Mouse (Mus musculus): ENCODE results near the gene Fam120b. TPM values are rescaled to one million over a fixed set of nuclear protein-coding genes. Genes with fewer than 3 reads are reported as not detected.

Gene Fam120b
- polyA plus RNA-seq, 1 experiment, result 13.0 TPM

- H3K36me3 ChIP-seq (ENCODE audit: control insufficient read depth, insufficient read depth, low read length), result no peaks in the 10 kb centered on the region
- 98% methylated on average over 5 of the region's 5 CpGs for WGBS
- H3K4me3 ChIP-seq (ENCODE audit: control insufficient read depth, insufficient read depth, low read length), result no peak overlapping the region
- peaks cover 14% of the 10 kb centered on the region; the same call in 1 of the 2 replicates for H3K27me3 ChIP-seq (ENCODE audit: control insufficient read depth, insufficient read depth, low read length)
- H3K27ac ChIP-seq (ENCODE audit: control insufficient read depth, insufficient read depth, low read length), result no peak overlapping the region
- DNase-seq, result no peak
- H3K4me1 ChIP-seq (replicated peaks; ENCODE audit: control insufficient read depth, insufficient read depth, low read length), result no peaks in the 10 kb centered on the region
- TF ChIP-seq CTCF (IDR thresholded peaks at IDR 0.05; ENCODE audit: borderline replicate concordance, control insufficient read depth, extremely low read depth, insufficient read depth, low read length, poor library complexity) (no peak), POLR2A (IDR thresholded peaks at IDR 0.05; ENCODE audit: control insufficient read depth, extremely low read depth, insufficient read depth, low read length, poor library complexity) (no peak)
Measured at GRCm38 (mm10) chr17:15383360-15383759, 12.6 kb upstream of the Fam120b start.

- no peak for DNase-seq
- no peaks in the 10 kb centered on the region for H3K27me3 ChIP-seq (ENCODE audit: control insufficient read depth, insufficient read depth, low read length)
- H3K4me1 ChIP-seq (replicated peaks; ENCODE audit: control insufficient read depth, insufficient read depth, low read length), result no peaks in the 10 kb centered on the region
- H3K4me3 ChIP-seq (ENCODE audit: control insufficient read depth, insufficient read depth, low read length), result no peak overlapping the region
- no peak overlapping the region for H3K27ac ChIP-seq (ENCODE audit: control insufficient read depth, insufficient read depth, low read length)
- TF ChIP-seq POLR2A (IDR thresholded peaks at IDR 0.05; ENCODE audit: control insufficient read depth, extremely low read depth, insufficient read depth, low read length, poor library complexity) (no peak), CTCF (IDR thresholded peaks at IDR 0.05; ENCODE audit: borderline replicate concordance, control insufficient read depth, extremely low read depth, insufficient read depth, low read length, poor library complexity) (no peak)
- WGBS, result 89% methylated on average over 4 of the region's 4 CpGs
- no peaks in the 10 kb centered on the region for H3K36me3 ChIP-seq (ENCODE audit: control insufficient read depth, insufficient read depth, low read length)
Measured at GRCm38 (mm10) chr17:15388892-15389291, 7.1 kb upstream of the Fam120b start.

GRCm38 (mm10) chr17:15389356-15389755 is 6.6 kb upstream of the Fam120b start:
- H3K27me3 ChIP-seq (ENCODE audit: control insufficient read depth, insufficient read depth, low read length), result no peaks in the 10 kb centered on the region
- DNase-seq, result no peak
- TF ChIP-seq CTCF (IDR thresholded peaks at IDR 0.05; ENCODE audit: borderline replicate concordance, control insufficient read depth, extremely low read depth, insufficient read depth, low read length, poor library complexity) (no peak), POLR2A (IDR thresholded peaks at IDR 0.05; ENCODE audit: control insufficient read depth, extremely low read depth, insufficient read depth, low read length, poor library complexity) (no peak)
- no peaks in the 10 kb centered on the region for H3K4me1 ChIP-seq (replicated peaks; ENCODE audit: control insufficient read depth, insufficient read depth, low read length)
- WGBS, result 86% methylated on average over 8 of the region's 8 CpGs
- H3K4me3 ChIP-seq (ENCODE audit: control insufficient read depth, insufficient read depth, low read length), result no peak overlapping the region
- no peaks in the 10 kb centered on the region for H3K36me3 ChIP-seq (ENCODE audit: control insufficient read depth, insufficient read depth, low read length)
- H3K27ac ChIP-seq (ENCODE audit: control insufficient read depth, insufficient read depth, low read length), result no peak overlapping the region

GRCm38 (mm10) chr17:15401716-15402115 is 5.7 kb downstream of the Fam120b start:
- H3K36me3 ChIP-seq (ENCODE audit: control insufficient read depth, insufficient read depth, low read length), result peaks cover 19% of the 10 kb centered on the region
- 98% methylated on average over 17 of the region's 17 CpGs for WGBS
- no peaks in the 10 kb centered on the region for H3K4me1 ChIP-seq (replicated peaks; ENCODE audit: control insufficient read depth, insufficient read depth, low read length)
- DNase-seq, result no peak
- no peak overlapping the region for H3K27ac ChIP-seq (ENCODE audit: control insufficient read depth, insufficient read depth, low read length)
- no peak overlapping the region for H3K4me3 ChIP-seq (ENCODE audit: control insufficient read depth, insufficient read depth, low read length)
- TF ChIP-seq CTCF (IDR thresholded peaks at IDR 0.05; ENCODE audit: borderline replicate concordance, control insufficient read depth, extremely low read depth, insufficient read depth, low read length, poor library complexity) (no peak), POLR2A (IDR thresholded peaks at IDR 0.05; ENCODE audit: control insufficient read depth, extremely low read depth, insufficient read depth, low read length, poor library complexity) (no peak)
- H3K27me3 ChIP-seq (ENCODE audit: control insufficient read depth, insufficient read depth, low read length), result no peaks in the 10 kb centered on the region

- Histone ChIP-seq H3K4me1 (replicated peaks; ENCODE audit: control insufficient read depth, insufficient read depth, low read length) (no peaks in the 10 kb centered on the region), H3K36me3 (ENCODE audit: control insufficient read depth, insufficient read depth, low read length) (peaks cover 40% of the 10 kb centered on the region), H3K27ac (ENCODE audit: control insufficient read depth, insufficient read depth, low read length) (no peak overlapping the region), H3K27me3 (ENCODE audit: control insufficient read depth, insufficient read depth, low read length) (no peaks in the 10 kb centered on the region), H3K4me3 (ENCODE audit: control insufficient read depth, insufficient read depth, low read length) (no peak overlapping the region)
- DNase-seq, result no peak
- WGBS, result 95% methylated on average over 2 of the region's 2 CpGs
- TF ChIP-seq CTCF (IDR thresholded peaks at IDR 0.05; ENCODE audit: borderline replicate concordance, control insufficient read depth, extremely low read depth, insufficient read depth, low read length, poor library complexity) (no peak), POLR2A (IDR thresholded peaks at IDR 0.05; ENCODE audit: control insufficient read depth, extremely low read depth, insufficient read depth, low read length, poor library complexity) (no peak)
Measured at GRCm38 (mm10) chr17:15406576-15406975, 10.6 kb downstream of the Fam120b start.

GRCm38 (mm10) chr17:15409261-15409660 is 13.3 kb downstream of the Fam120b start:
- H3K36me3 ChIP-seq (ENCODE audit: control insufficient read depth, insufficient read depth, low read length), result peaks cover 29% of the 10 kb centered on the region
- TF ChIP-seq CTCF (IDR thresholded peaks at IDR 0.05; ENCODE audit: borderline replicate concordance, control insufficient read depth, extremely low read depth, insufficient read depth, low read length, poor library complexity), result no peak
- TF ChIP-seq POLR2A (IDR thresholded peaks at IDR 0.05; ENCODE audit: control insufficient read depth, extremely low read depth, insufficient read depth, low read length, poor library complexity), result no peak
- no peak for DNase-seq

GRCm38 (mm10) chr17:15410861-15411260 is 14.9 kb downstream of the Fam120b start:
- no peak for DNase-seq
- Histone ChIP-seq H3K27ac (ENCODE audit: control insufficient read depth, insufficient read depth, low read length) (no peak overlapping the region), H3K4me3 (ENCODE audit: control insufficient read depth, insufficient read depth, low read length) (no peak overlapping the region), H3K36me3 (ENCODE audit: control insufficient read depth, insufficient read depth, low read length) (peaks cover 39% of the 10 kb centered on the region), H3K27me3 (ENCODE audit: control insufficient read depth, insufficient read depth, low read length) (no peaks in the 10 kb centered on the region), H3K4me1 (replicated peaks; ENCODE audit: control insufficient read depth, insufficient read depth, low read length) (no peaks in the 10 kb centered on the region)
- TF ChIP-seq CTCF (IDR thresholded peaks at IDR 0.05; ENCODE audit: borderline replicate concordance, control insufficient read depth, extremely low read depth, insufficient read depth, low read length, poor library complexity) (no peak), POLR2A (IDR thresholded peaks at IDR 0.05; ENCODE audit: control insufficient read depth, extremely low read depth, insufficient read depth, low read length, poor library complexity) (no peak)
- WGBS, result 97% methylated on average over 1 of the region's 1 CpGs

More at GRCm38 (mm10) chr17:15409261-15409660, 13.3 kb downstream of the Fam120b start:
- Histone ChIP-seq H3K27ac (ENCODE audit: control insufficient read depth, insufficient read depth, low read length) (no peak overlapping the region), H3K4me3 (ENCODE audit: control insufficient read depth, insufficient read depth, low read length) (no peak overlapping the region), H3K4me1 (replicated peaks; ENCODE audit: control insufficient read depth, insufficient read depth, low read length) (no peaks in the 10 kb centered on the region), H3K27me3 (ENCODE audit: control insufficient read depth, insufficient read depth, low read length) (no peaks in the 10 kb centered on the region)
- WGBS, result 94% methylated on average over 10 of the region's 10 CpGs
